Mouse (Mus musculus): ENCODE measurements around the gene Mrgprf. TPM values are rescaled to one million over a fixed set of nuclear protein-coding genes. Genes with fewer than 3 reads are reported as not detected.
A peak's percentile ranks its signal among the peaks of the same experiment; 100 is the strongest.

Gene Mrgprf
- polyA plus RNA-seq, 1 experiment = not detected

GRCm38 (mm10) chr7:145291847-145292246 lies 8.8 kb upstream of the Mrgprf start:
- TF ChIP-seq CTCF (IDR thresholded peaks at IDR 0.05; ENCODE audit: control insufficient read depth, insufficient read depth, low read length) = no peak
- no peak for TF ChIP-seq POLR2A (IDR thresholded peaks at IDR 0.05; ENCODE audit: borderline replicate concordance, control insufficient read depth, low read depth, low read length)
- Histone ChIP-seq H3K27ac (ENCODE audit: control insufficient read depth, insufficient read depth, low read depth, low read length, poor library complexity) (no peak overlapping the region), H3K4me1 (ENCODE audit: control insufficient read depth, insufficient read depth, low read length) (no peaks in the 10 kb centered on the region), H3K4me3 (replicated peaks; ENCODE audit: control insufficient read depth, low read depth, low read length) (no peak overlapping the region)
- WGBS = 95% methylated on average over 2 of the region's 2 CpGs

GRCm38 (mm10) chr7:145292726-145293125 lies 7.9 kb upstream of the Mrgprf start:
- no peaks in the 10 kb centered on the region for H3K4me1 ChIP-seq (ENCODE audit: control insufficient read depth, insufficient read depth, low read length)
- no peak overlapping the region for H3K27ac ChIP-seq (ENCODE audit: control insufficient read depth, insufficient read depth, low read depth, low read length, poor library complexity)
- WGBS = 85% methylated on average over 2 of the region's 2 CpGs
- H3K4me3 ChIP-seq (replicated peaks; ENCODE audit: control insufficient read depth, low read depth, low read length) = no peak overlapping the region
- TF ChIP-seq POLR2A (IDR thresholded peaks at IDR 0.05; ENCODE audit: borderline replicate concordance, control insufficient read depth, low read depth, low read length) (no peak), CTCF (IDR thresholded peaks at IDR 0.05; ENCODE audit: control insufficient read depth, insufficient read depth, low read length) (no peak)

- TF ChIP-seq POLR2A (IDR thresholded peaks at IDR 0.05; ENCODE audit: borderline replicate concordance, control insufficient read depth, low read depth, low read length) (no peak), CTCF (IDR thresholded peaks at IDR 0.05; ENCODE audit: control insufficient read depth, insufficient read depth, low read length) (peak; percentile 18; the same call in 1 of the 2 replicates)
- Histone ChIP-seq H3K27ac (ENCODE audit: control insufficient read depth, insufficient read depth, low read depth, low read length, poor library complexity) (no peak overlapping the region), H3K4me3 (replicated peaks; ENCODE audit: control insufficient read depth, low read depth, low read length) (no peak overlapping the region), H3K4me1 (ENCODE audit: control insufficient read depth, insufficient read depth, low read length) (no peaks in the 10 kb centered on the region)
- 40% methylated on average over 6 of the region's 6 CpGs for WGBS
These were observed 6.8 kb upstream of the Mrgprf start for GRCm38 (mm10) chr7:145293859-145294258.

- Histone ChIP-seq H3K27ac (ENCODE audit: control insufficient read depth, insufficient read depth, low read depth, low read length, poor library complexity) (no peak overlapping the region), H3K4me1 (ENCODE audit: control insufficient read depth, insufficient read depth, low read length) (no peaks in the 10 kb centered on the region), H3K4me3 (replicated peaks; ENCODE audit: control insufficient read depth, low read depth, low read length) (no peak overlapping the region)
- TF ChIP-seq CTCF (IDR thresholded peaks at IDR 0.05; ENCODE audit: control insufficient read depth, insufficient read depth, low read length) (no peak), POLR2A (IDR thresholded peaks at IDR 0.05; ENCODE audit: borderline replicate concordance, control insufficient read depth, low read depth, low read length) (no peak)
- 64% methylated on average over 3 of the region's 3 CpGs for WGBS
These were observed 1.8 kb upstream of the Mrgprf start for GRCm38 (mm10) chr7:145298666-145299490.

- Histone ChIP-seq H3K4me1 (ENCODE audit: control insufficient read depth, insufficient read depth, low read length) (no peaks in the 10 kb centered on the region), H3K27ac (ENCODE audit: control insufficient read depth, insufficient read depth, low read depth, low read length, poor library complexity) (no peak overlapping the region), H3K4me3 (replicated peaks; ENCODE audit: control insufficient read depth, low read depth, low read length) (no peak overlapping the region)
- TF ChIP-seq CTCF (IDR thresholded peaks at IDR 0.05; ENCODE audit: control insufficient read depth, insufficient read depth, low read length) (no peak), POLR2A (IDR thresholded peaks at IDR 0.05; ENCODE audit: borderline replicate concordance, control insufficient read depth, low read depth, low read length) (no peak)
- 66% methylated on average over 7 of the region's 7 CpGs for WGBS
These were observed 887 bp upstream of the Mrgprf start for GRCm38 (mm10) chr7:145299562-145300320.

GRCm38 (mm10) chr7:145301008-145301340 lies 346 bp downstream of the Mrgprf start:
- Histone ChIP-seq H3K4me1 (ENCODE audit: control insufficient read depth, insufficient read depth, low read length) (no peaks in the 10 kb centered on the region), H3K4me3 (replicated peaks; ENCODE audit: control insufficient read depth, low read depth, low read length) (no peak overlapping the region), H3K27ac (ENCODE audit: control insufficient read depth, insufficient read depth, low read depth, low read length, poor library complexity) (no peak overlapping the region)
- TF ChIP-seq POLR2A (IDR thresholded peaks at IDR 0.05; ENCODE audit: borderline replicate concordance, control insufficient read depth, low read depth, low read length) (no peak), CTCF (IDR thresholded peaks at IDR 0.05; ENCODE audit: control insufficient read depth, insufficient read depth, low read length) (no peak)

- H3K27ac ChIP-seq (ENCODE audit: control insufficient read depth, insufficient read depth, low read depth, low read length, poor library complexity) = no peak overlapping the region
- H3K4me3 ChIP-seq (replicated peaks; ENCODE audit: control insufficient read depth, low read depth, low read length) = no peak overlapping the region
- 83% methylated on average over 6 of the region's 6 CpGs for WGBS
- H3K4me1 ChIP-seq (ENCODE audit: control insufficient read depth, insufficient read depth, low read length) = no peaks in the 10 kb centered on the region
- TF ChIP-seq POLR2A (IDR thresholded peaks at IDR 0.05; ENCODE audit: borderline replicate concordance, control insufficient read depth, low read depth, low read length) (no peak), CTCF (IDR thresholded peaks at IDR 0.05; ENCODE audit: control insufficient read depth, insufficient read depth, low read length) (no peak)
These were observed 845 bp downstream of the Mrgprf start for GRCm38 (mm10) chr7:145301341-145302005.

Measured in bone marrow, adult 2 months (tissue).